Mouse (Mus musculus) spleen, postnatal 14 days (tissue): Measurements from ENCODE around the gene Aatk.

Experiments used
- DNase-seq, 2 experiments: peaks; one replicate each; pipeline ENCODE4 v3.0.0; 2021 to 2022; ENCODE audit warnings: low spot score in 2 of 2

The Aatk gene

DNA sequence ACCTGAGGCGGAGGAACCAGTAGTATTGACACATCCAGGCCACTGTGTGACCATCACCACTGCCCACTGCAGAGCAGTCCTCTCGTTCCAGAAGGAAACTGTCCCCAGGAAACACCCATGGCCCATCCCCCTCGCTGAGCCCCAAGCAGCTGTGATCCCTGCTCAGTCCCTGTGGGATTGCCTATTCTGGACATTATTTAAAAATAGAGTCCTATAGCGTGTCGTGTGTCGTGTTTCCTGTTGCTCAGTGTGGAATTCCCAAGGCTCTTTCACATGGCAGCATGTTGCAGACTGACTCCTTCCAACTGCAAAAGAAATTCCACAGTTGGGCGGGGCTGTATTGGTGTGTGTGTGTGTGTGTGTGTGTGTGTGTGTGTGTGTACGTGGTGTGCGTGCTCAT lies 5.3 kb upstream of the Aatk start:
- DNase-seq, result no peak

GRCm38 (mm10) chr11:120051124-120051811 lies 4.3 kb upstream of the Aatk start:
- DNase-seq, result no peak

GRCm38 (mm10) chr11:120049067-120049466 lies 2.1 kb upstream of the Aatk start:
- DNase-seq, result no peak

GRCm38 (mm10) chr11:120048252-120048556 lies 1.2 kb upstream of the Aatk start:
- DNase-seq, result no peak

- DNase-seq, result no peak
These were observed 724 bp upstream of the Aatk start for GRCm38 (mm10) chr11:120047531-120048251.

DNA sequence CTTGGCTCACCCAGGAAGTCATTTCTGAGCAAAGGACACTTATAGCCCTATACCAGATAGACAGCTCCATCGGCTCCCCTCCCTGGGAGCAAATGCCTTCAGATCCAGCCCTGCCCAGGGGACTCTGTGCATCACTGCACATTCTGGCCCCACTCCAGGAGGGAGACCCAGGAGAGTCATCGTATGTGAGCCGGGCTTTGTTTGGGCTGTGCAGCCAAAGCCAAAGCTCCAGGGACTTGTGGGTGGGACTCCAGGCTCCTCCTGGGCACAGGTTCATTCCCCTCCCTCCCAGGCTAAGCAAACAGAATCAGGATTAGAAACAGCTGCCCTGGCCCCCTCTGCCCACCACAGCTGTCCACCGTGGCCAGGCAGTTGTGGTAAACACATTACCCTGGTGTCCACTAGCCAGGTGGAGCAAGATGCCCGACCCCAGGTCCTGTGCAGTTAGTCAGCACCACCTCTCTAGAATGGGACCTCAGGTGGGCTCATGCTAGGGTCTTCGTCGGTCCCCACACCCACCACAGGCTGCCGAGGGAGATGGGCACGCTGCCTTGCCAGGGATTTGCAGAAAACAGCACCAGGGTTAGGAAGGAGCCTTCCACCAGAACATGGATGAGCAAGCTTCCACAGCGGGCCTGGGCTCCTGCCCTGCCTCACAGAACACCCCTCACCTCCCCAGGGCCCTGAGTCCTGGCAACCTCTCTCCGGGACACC lies 971 bp downstream of the Aatk start:
- no peak for DNase-seq

- DNase-seq, result no peak
These were observed 1.6 kb downstream of the Aatk start for GRCm38 (mm10) chr11:120045341-120045740.

DNA sequence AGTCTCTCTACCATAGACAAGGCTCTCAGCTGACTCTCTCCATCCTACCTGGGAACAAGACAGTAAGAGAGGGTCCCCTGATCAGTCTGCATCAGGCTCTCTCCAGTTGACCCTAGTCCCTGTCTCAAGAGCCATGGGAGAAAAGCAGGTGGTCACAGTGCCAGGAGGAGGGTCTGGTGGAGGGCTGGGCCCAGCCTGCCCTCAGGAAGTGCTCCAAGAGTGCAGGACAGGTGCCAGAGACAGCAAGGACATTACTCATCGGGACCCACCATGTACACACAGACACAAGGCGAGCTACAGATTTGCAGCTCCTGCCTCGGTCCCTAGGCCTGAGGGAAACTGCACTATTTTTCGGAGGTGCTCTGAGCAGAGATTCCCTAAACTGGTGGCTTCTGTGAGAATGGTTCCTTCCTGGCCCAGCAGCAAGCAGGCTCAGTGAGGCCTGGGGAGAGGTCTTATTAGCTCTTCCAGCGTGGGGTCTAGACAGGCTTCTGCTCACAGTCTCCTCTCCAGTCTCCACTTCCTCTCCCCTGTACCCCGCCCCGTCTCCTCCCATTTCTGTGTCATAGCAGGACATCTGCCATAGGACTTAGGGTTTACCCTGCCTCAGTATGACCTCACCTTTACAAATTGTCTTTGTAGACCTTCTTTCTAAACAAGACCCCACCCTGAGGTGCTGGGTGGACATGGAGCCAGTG lies 4.7 kb downstream of the Aatk start:
- no peak for DNase-seq

DNA sequence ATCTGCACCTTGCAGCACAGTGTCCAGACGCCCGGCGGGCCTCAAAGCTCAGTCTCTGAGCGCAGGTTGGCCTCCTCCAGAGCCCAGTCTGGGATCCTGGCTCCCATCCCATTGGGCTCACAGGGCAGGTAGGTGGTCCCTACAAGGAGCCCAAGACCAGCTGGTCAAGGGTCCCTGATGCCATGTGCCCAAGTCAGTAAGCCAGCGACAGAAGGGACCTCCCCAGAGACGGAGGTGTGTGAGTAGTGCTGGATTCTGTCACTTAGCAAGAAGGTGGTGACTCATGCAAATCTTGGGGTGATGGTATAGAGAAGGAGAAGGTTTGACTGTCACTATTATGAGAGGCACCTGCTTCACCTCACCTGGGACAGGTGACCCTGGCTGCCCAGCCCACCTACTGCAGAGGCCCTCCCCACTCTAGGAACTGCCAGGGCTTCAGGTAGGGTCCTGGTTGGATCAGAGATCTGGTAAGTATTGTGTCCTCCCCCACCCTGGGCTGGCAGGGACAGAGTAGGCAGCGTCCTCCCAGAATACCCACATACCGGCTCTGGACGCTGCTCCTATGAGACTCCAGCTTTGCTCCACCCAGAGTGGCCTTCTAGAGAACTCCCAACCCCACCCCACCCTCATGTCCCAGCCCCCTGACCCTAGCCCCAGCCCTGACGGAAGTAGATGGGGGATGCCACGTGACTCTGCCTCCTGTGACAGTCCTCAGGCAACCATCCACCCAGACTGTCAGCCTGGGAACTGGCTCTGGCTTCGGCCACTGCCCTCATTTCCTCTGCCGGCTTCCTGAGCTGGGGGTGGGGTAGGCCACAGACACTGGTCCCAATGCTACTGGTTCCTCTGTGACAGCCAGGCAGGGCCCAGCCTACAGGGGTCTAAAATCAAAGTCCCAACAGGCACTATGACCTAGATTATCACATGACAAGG lies 5.5 kb downstream of the Aatk start:
- peak in 1 of 2 experiments; percentile 14 for DNase-seq

GRCm38 (mm10) chr11:120040440-120040839 lies 6.5 kb downstream of the Aatk start:
- no peak for DNase-seq

- no peak for DNase-seq
These were observed 7.4 kb downstream of the Aatk start for GRCm38 (mm10) chr11:120039581-120039980.

DNA sequence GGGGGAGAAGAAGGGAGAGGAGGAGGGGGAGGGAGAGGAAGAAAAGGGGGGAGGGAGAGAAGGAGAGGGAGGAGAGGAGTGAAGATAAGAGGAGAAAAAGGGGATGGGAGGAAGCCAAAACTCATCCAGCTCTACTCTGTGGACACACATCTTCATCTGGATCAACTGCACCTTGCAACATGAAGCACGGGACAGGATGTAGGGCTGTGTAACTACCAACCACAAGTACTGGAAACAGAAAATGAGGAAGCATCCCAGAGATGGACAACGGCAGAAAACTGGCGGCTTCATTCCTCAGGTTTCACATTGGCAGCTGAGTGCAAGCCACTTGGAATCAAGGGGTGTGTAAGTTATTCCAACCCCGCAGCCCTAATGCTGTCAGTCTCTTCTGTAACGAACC lies 12.2 kb downstream of the Aatk start:
- no peak for DNase-seq

DNA sequence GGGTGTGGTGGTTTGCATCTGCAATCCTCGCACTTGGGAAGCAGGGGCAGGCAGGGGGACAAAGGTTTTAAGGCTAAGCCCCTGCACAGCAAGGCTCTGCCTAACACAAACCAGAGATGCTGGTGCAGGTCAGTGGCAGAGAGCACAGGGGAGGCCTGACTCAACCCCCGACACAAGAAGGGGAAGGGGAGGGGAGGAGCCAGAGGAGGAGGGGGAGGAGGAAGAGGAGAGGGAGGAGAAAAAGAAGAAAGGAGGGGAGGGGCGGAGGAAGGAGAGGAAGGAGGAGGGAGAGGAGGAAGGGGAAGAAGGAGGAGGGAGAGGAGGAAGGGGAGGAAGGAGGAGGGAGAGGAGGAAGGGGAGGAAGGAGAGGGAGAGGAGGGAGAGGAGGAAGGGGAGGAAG lies 12.7 kb downstream of the Aatk start:
- DNase-seq, result no peak

DNA sequence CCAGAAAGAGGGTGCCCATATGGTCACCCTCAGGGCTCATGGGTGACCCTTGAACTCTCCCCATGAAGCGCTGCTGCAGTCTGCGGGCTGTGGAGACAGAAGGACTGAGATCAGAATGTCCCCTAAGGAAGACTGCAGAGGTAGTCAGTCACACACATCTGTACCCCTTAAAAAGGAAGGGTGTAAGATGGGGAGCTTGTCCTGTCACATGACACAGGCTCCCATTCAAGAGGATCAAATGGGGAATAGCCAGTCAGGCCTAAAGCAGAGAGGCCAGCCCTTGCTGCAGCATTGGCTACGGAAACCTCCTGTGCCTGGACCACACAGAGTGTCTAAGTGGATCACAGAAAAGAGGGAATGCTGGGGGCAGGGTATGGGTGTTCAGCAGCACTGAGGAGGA lies 13.5 kb downstream of the Aatk start:
- DNase-seq, result no peak

DNA sequence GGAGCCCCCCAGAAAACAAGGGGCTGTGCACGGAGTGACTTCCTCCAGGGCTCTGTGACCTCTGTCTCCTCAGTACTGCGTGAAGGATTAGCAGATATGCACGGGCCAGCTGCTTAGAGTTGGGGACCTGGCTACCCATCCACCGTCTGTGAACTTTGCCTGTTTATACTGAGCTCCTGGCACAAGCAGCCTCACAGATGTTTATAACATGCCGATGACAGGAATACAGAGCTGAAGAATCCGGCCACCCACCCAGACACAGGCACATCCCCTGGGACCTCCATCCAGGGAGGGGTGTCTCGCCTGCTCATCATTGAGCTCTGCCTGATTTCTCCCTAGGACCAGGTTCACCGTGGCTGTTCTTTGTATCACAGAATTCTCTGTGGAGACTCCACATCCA lies 14.9 kb downstream of the Aatk start:
- no peak for DNase-seq

- DNase-seq, result peak in 1 of 2 experiments; percentile 19
These were observed 16.6 kb downstream of the Aatk start for GRCm38 (mm10) chr11:120030145-120030901.

DNA sequence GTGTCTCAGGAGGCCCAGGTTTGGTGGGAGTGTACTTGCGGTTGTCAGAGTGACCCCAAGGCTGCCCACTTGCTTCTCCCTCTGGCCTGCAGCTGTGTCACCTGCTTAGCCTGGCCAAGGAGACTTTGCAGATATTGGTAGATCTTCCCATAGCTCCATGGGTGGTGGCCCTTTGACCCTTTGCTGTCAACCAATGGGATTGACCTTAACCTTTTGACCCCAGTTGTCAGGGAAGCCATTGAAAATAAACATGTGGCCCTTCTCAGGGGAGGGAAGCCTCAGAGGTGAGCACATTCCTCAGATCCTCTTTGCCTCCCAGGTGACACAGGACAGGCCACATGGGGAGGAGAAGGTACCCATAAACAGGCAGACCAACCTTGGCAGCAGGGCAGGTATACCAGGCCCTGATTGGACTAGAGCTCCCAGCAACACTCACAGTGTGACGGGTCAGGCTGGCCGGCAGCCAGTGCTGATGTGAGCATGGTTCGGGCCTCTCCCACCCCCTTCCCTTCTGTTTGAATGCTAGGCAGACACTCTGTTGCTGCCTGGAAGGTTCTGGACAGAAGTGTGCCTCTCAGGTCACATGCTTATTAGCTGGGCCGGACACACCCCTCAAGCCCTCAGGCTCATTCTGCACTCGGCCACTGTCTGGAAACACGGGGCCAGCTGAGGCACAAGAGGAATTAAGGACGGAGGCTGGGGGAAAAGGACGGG lies 17.4 kb downstream of the Aatk start:
- no peak for DNase-seq

GRCm38 (mm10) chr11:120028319-120029092 lies 18.5 kb downstream of the Aatk start:
- DNase-seq, result no peak

GRCm38 (mm10) chr11:120026941-120027340 lies 20.0 kb downstream of the Aatk start:
- no peak for DNase-seq
